Mouse (Mus musculus) ovary, adult 10 weeks (tissue): ENCODE measurements around the gene Drc3. TPM values are rescaled to one million over a fixed set of nuclear protein-coding genes. Genes with fewer than 3 reads are reported as not detected.

ENCODE experiments used
- polyA plus RNA-seq: library from polyadenylated mRNA; stranded (reverse); fragments of 350-450 nt; fragmentation: Illumina TruSeq; extraction: RNeasy Lipid Tissue Mini Kit (QIAGEN cat#74804); gene quantifications from one replicate; pipeline ENCODE4 v1.2.3, GENCODE M21; 2014

The Drc3 gene
- polyA plus RNA-seq = 4.6 TPM

GRCm38 (mm10) chr11:60352559-60353411 lies at the start of gene Drc3, which contains the start of gene Tom1l2:
Gene Drc3, plus strand, starts transcription at chr11:60353329.
Gene Tom1l2, minus strand, starts transcription at chr11:60352905.

GRCm38 (mm10) chr11:60416963-60417716 lies 64.0 kb downstream of the Drc3 start, which contains the start of gene Gid4:
Gene Gid4, plus strand, starts transcription at chr11:60417145.

GRCm38 (mm10) chr11:60417717-60418472 lies 64.8 kb downstream of the Drc3 start, which contains the start of gene Atpaf2:
Gene Atpaf2, minus strand, starts transcription at chr11:60418457.

Other genes with a start within 250 kb of the Drc3 start
- gene Rai1, start 248.3 kb upstream of the Drc3 start, polyA plus RNA-seq = 3.7 TPM
- gene Srebf1, start 130.7 kb upstream of the Drc3 start, polyA plus RNA-seq = 0.54 TPM
- gene Tom1l2, start 424 bp upstream of the Drc3 start, polyA plus RNA-seq = 12.0 TPM
- 64.2 TPM for gene Gid4, start 63.8 kb downstream of the Drc3 start, polyA plus RNA-seq
- 5.3 TPM for gene Atpaf2, start 65.1 kb downstream of the Drc3 start, polyA plus RNA-seq
- gene Drg2, start 101.3 kb downstream of the Drc3 start, polyA plus RNA-seq = 24.6 TPM
- not detected for gene Myo15, start 116.0 kb downstream of the Drc3 start, polyA plus RNA-seq
- 70.5 TPM for gene Alkbh5, start 183.1 kb downstream of the Drc3 start, polyA plus RNA-seq